In genomic region chr9:7777652-7778051, GRCm38 (mm10) we compare ENCODE assay signal across 25 mouse cellular contexts. TPM values are rescaled to one million over a fixed set of nuclear protein-coding genes. Genes with fewer than 3 reads are reported as not detected.
DNase-seq lines count a peak whose midpoint lies in the region; TF ChIP-seq lines count a peak whose summit lies in the region.
"Had no signal": no experiment of that assay in that cellular context is flagged by ENCODE, and none has a peak within 500 bp of the region (broad histone marks: within the 10 kb centered on the region; RNA-seq: fewer than 3 reads in every experiment).

No protein-coding gene starts in this region.

- DNase-seq in heart, adult 11 months = peak; percentile 44
- DNase-seq in heart, postnatal 4 days = no peak
- DNase-seq in liver, adult 2 months (ENCODE audit: extremely low read depth, low read depth, low spot score) = peak; percentile 75
- DNase-seq in liver = no peak
- DNase-seq in 416B (ENCODE audit: low read depth) = peak; percentile 81
- peak; percentile 54 for DNase-seq in NIH3T3 (ENCODE audit: low read depth)
- no peak for DNase-seq in thymus, adult 2 months
- DNase-seq: cerebellum, adult 18-20 months; cerebellum, postnatal 10 days; gastrocnemius, postnatal 10 days; heart, postnatal 36 days; layer of hippocampus, adult 9-11 months; liver, embryonic 13.5 days; lung, adult 2 months; lung, postnatal 4 days; right cerebral cortex, postnatal 4 days; thymus, adult 18-20 months; thymus, postnatal 36 days had no signal

- H3K9ac ChIP-seq in liver, adult 2 months (ENCODE audit: low read depth, low read length) = no peak overlapping the region
- H3K9ac ChIP-seq: heart, embryonic 15.5 days; hindbrain, embryonic 13.5 days; liver, embryonic 13.5 days; midbrain, embryonic 13.5 days; neural tube, embryonic 13.5 days had no signal

- 0 out of 2 replicates have a peak, but pooled peaks cover 1% of the 10 kb centered on the region for H3K36me3 ChIP-seq in liver, adult 2 months (ENCODE audit: control insufficient read depth, insufficient read depth, low read length)
- no peaks in the 10 kb centered on the region for H3K36me3 ChIP-seq in thymus, adult 2 months (ENCODE audit: control insufficient read depth, insufficient read depth, low read length)
- H3K36me3 ChIP-seq: hindbrain, embryonic 13.5 days had no signal

- no peak overlapping the region for H3K27ac ChIP-seq in liver, adult 2 months (replicated peaks; ENCODE audit: insufficient read depth, low read depth, low read length)
- no peak overlapping the region for H3K27ac ChIP-seq in thymus, adult 2 months (ENCODE audit: control insufficient read depth, insufficient read depth, low read length)
- H3K27ac ChIP-seq: heart, embryonic 15.5 days; hindbrain, embryonic 13.5 days; liver, embryonic 13.5 days; midbrain, embryonic 13.5 days; neural tube, embryonic 13.5 days; stomach, postnatal 0 days had no signal

- WGBS in liver, adult 2 months = 80% methylated on average over 1 of the region's 1 CpGs
- 93% methylated on average over 1 of the region's 1 CpGs for WGBS in thymus, adult 2 months

- H3K79me2 ChIP-seq in liver, adult 2 months (ENCODE audit: control insufficient read depth, insufficient read depth, low read length) = 0 out of 2 replicates have a peak, but pooled peaks cover 3% of the 10 kb centered on the region

- H3K4me1 ChIP-seq in liver, adult 2 months (ENCODE audit: control insufficient read depth, insufficient read depth, low read length) = no peaks in the 10 kb centered on the region
- H3K4me1 ChIP-seq in thymus, adult 2 months (replicated peaks; ENCODE audit: control insufficient read depth, insufficient read depth, low read length) = peaks cover 41% of the 10 kb centered on the region
- H3K4me1 ChIP-seq: hindbrain, embryonic 13.5 days; neural tube, embryonic 13.5 days had no signal

- no peaks in the 10 kb centered on the region for H3K27me3 ChIP-seq in liver, adult 2 months (ENCODE audit: control insufficient read depth, insufficient read depth, low read length)
- no peaks in the 10 kb centered on the region for H3K27me3 ChIP-seq in thymus, adult 2 months (ENCODE audit: control insufficient read depth, insufficient read depth, low read length)
- H3K27me3 ChIP-seq: CH12.LX; heart, embryonic 15.5 days; hindbrain, embryonic 13.5 days; liver, embryonic 13.5 days; midbrain, embryonic 13.5 days; neural tube, embryonic 13.5 days had no signal

- no peak overlapping the region for H3K4me3 ChIP-seq in liver, adult 2 months (ENCODE audit: insufficient read depth, low read depth, low read length)
- H3K4me3 ChIP-seq in thymus, adult 2 months (ENCODE audit: control insufficient read depth, insufficient read depth, low read length) = no peak overlapping the region
- H3K4me3 ChIP-seq: erythroblast, embryonic 14.5 days; heart, embryonic 15.5 days; hindbrain, embryonic 13.5 days; liver, embryonic 13.5 days; midbrain, embryonic 13.5 days; neural tube, embryonic 13.5 days had no signal

- TF ChIP-seq CTCF in liver, adult 2 months (IDR thresholded peaks at IDR 0.05; ENCODE audit: low read depth, low read length) = no peak
- TF ChIP-seq CTCF in thymus, adult 2 months (IDR thresholded peaks at IDR 0.05; ENCODE audit: borderline replicate concordance, control insufficient read depth, extremely low read depth, insufficient read depth, low read length, poor library complexity) = no peak

- no peak for TF ChIP-seq POLR2A in liver, adult 2 months (IDR thresholded peaks at IDR 0.05; ENCODE audit: extremely low read depth, insufficient read depth, low read length)
- TF ChIP-seq POLR2A in thymus, adult 2 months (IDR thresholded peaks at IDR 0.05; ENCODE audit: control insufficient read depth, extremely low read depth, insufficient read depth, low read length, poor library complexity) = no peak

RNA-seq across cellular contexts. Expression of gene Tmem123, which starts 13.8 kb away (rescaled TPM):
- 10 to 100 TPM; 62.0 to 67.2 TPM for total RNA-seq in heart, postnatal 4 days (2021)
- 26.9 and 29.5 TPM in 2 replicates for total RNA-seq in liver, adult 2 months (2014; rRNA removed)
- polyA plus RNA-seq in liver, adult 2 months (2012; rRNA removed) = 15.8 and 21.3 TPM in 2 replicates
- 123 and 128 TPM in 2 replicates for polyA plus RNA-seq in thymus, adult 2 months (2012; rRNA removed)

RNA-seq across cellular contexts. Expression of gene Birc2, which starts 59.2 kb away (rescaled TPM):
- total RNA-seq in heart, postnatal 4 days (2021) = 10 to 100 TPM; 20.8 to 23.5 TPM
- total RNA-seq in liver, adult 2 months (2014; rRNA removed) = 25.4 and 28.8 TPM in 2 replicates
- polyA plus RNA-seq in liver, adult 2 months (2012; rRNA removed) = 9.7 and 10.8 TPM in 2 replicates
- 43.5 and 43.6 TPM in 2 replicates for polyA plus RNA-seq in thymus, adult 2 months (2012; rRNA removed)

Comparison
In these comparisons a context has a peak if more than half of its experiments do, and no peak if none do; other contexts are left out.
1. DNase-seq: peak in heart, adult 11 months (single experiment), liver, adult 2 months (single experiment), 416B (single experiment) and NIH3T3 (single experiment); none in heart, postnatal 4 days (single experiment), liver (single experiment) and thymus, adult 2 months (single experiment).